Mouse (Mus musculus): ENCODE results near the gene Rnft1.

- TF ChIP-seq CTCF (IDR thresholded peaks at IDR 0.05) = no peak
- TF ChIP-seq EP300 (IDR thresholded peaks at IDR 0.05) = no peak
Observed at GRCm38 (mm10) chr11:86468345-86468744, 16.1 kb upstream of the Rnft1 start.
